Mouse (Mus musculus) lung, postnatal 25 days (tissue): ENCODE data around the gene Disp1.

Experiments
- DNase-seq: peaks from one replicate; pipeline ENCODE4 v3.0.0; 2022; ENCODE audit warnings: low spot score

The Disp1 gene

DNA sequence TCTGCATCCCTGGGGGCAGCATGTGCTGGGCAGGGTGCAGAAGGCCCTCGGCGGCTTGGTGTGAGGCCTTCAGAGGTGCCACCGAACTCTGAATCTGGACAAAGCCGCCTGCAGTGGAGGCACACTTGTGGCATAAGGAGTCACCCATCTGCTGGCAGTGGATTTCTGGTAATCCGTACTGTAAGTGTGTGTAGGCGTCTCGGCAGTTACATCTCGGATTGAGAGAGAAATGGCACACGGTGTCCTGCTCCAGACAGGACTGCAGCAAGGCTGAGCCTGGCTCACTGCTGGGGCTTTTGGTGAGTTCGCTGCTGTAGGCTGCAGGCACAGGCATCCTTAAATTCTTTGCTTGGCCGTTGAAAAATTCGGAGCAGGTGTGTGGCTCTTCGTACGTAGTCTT lies 134.5 kb downstream of the Disp1 start:
- no peak for DNase-seq

DNA sequence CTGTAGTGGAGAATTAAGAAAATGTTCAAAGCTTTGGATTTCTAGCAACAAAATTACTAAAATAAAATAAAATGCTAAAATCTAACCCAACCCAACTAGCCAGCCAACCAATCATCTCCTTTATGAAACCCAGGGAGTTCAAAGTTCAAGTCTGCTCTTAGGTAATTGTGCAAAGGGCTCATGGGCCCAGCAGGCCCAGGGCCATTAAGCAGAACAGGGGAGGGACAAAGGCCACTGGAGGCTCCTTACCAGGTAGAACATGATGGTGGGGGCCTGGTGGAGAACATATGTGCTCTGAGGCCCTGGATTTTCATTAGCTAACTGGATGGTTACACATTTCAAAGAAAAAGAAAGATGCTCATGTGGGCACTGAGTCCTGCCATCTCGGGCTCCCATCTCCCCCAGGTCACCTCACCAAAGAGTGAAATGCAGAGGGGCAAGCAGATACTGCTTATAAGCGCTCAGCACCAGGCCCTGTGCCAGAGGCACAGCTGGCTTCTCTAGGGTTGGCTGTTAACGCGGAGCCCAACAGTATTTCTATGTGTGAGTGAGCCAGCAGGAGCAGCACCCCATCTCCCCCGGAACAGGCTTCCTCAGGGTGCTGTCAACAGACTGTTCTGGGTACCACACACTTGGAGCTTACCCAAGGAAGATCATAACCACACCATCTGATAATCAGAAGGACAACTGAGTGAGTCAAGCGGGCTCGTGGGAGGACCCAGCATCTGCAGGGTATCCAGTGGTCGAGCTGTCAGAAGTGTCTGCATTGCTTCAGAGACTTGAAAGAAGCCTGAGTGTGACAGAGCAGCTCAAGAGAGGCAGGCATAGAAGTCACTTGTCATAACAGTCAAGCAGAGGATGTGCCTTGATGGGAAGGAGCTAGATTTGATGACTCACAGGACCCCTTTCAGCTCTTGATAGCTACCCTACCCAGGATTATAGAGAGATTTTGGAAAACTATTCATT lies 137.0 kb downstream of the Disp1 start:
- DNase-seq: peak; percentile 6

DNA sequence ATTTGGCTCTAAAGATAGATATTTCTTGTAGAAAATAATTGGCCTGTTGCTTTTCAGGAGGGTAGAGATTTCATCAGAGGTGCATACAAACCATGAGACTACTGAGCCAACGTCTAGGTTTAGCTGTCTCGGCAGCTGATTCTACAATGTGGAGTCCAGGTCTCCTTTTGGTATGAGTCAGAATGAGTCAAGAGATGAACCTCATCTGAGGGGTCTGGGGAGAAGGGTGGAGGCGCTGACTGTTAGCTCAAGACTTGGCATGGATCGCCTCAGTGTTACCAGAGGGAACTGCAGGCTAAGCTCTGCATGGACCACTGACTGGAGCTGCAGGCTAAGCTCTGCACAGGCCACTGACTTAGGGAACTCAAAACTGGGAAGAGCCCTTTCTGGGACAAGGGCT lies 138.9 kb downstream of the Disp1 start:
- no peak for DNase-seq

DNA sequence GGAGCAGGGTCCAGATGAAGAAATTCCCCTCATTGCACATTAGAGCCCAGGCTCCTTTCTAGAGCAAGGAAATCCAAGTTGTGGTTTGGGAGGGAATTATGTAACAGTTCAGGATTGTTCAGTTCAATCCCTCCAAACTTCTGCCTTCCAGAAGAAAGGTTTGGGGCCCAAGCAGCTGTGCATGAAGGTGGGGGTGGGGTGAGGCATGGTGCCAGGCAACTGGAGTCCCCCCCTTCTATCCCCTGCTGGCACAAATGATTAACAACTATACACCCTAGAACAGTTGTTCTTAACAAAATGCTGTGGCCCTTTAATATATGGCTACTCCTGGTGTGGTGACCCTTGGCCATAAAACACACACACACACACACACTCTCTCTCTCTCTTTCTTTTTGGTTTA lies 140.2 kb downstream of the Disp1 start:
- DNase-seq: no peak

DNA sequence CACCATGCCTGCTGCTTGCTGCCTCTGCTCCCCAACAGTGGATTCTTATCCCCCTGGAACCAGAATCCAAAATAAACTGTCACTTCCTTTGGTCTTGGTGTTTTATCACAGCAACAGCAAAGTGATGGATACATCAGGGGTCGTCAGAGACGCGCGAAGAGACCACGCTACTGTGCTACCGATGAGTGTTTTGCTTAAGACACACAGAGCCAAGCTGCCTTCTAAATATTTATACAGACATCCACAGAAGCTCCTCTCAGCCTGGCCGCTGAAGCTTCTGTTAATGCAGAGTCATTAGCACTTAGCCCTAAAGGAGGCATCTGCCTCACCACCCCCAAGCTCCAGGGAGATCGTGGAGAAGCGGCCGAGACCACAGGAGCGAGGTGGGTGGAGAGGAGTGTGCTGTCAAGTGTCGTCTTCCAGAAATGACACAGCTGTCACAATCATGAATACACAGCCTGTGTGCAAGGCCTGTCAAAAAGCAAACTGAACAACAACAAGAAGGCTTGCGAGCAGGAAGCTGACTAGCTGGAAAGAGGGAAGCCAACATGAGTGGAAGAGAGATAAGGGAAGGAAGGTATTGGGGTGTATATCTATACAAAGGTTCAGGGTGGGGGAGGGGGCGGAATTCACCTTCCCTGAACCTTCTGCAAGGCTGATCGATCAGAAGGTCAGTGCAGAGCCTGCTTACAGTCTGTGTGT lies 146.1 kb downstream of the Disp1 start:
- no peak for DNase-seq

DNA sequence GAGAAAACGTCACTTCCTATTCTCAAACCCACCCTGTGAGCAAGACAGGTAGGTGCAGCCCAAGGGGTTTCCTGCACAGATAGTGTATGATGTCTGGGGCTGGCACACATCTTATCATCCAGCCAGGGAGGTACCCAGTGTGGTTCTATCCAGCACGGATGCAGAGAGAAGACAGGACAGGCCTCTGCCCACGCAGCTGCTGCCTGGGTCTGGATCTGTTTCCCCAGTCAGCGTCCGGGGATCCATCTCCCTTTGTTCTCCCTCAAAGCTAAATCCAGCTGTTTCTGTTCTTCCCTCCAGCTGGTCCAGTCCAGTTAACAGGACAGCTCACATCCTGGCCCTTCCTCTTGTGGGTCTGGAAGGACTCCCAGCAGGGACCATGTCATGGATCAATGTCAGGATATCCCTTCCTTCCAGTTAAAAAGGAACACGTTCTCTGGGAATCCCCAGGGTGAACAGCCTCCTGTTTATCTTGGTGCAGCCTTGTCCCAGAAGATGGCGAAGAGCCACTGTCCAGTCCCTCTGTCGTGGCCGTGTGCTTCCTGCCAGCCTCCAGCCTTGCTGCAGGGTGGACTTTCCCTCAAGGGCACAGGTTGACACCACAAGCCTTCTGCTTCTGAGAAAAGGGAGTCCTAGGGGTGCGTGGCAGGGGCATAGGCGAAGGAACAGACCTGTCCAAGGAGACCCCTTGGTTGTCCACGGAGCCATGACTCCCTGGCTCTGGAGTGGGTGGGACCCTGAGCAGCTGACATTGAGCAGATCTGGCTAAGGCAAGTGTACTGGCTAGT lies 148.9 kb downstream of the Disp1 start:
- peak; percentile 69 for DNase-seq

DNA sequence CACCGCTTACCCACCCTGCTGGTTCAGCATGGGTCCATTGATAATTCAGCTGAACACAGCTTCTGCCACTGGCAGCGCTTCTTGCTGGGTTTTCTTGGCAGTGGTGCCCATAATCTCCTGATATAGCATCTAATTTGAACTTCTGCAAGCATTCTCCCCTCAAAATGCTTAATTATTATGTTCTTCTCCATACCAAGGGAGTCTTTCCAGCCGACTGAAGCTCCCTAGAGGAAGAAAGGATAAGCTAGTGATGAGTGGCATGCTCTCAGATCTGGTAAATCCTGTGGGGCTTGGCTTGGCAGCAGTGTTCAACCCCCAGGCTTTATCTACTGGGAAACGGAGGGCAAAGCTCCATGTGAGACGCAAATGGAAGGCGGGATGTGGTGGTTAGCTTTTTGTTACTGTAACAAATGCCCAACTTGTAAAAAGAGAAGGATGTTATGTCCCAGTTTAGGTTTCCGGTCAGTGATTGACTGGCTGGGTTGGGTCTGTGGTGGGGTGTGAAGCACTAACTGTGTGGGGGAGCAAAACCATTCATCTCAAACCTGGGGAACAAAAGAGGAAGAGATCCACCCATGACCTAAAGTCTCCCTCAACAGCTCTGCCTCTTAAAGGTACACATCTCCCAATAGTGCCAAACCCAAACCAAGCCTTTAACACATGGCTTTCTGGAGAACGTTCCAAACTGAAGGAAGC lies 151.2 kb downstream of the Disp1 start:
- DNase-seq: no peak

DNA sequence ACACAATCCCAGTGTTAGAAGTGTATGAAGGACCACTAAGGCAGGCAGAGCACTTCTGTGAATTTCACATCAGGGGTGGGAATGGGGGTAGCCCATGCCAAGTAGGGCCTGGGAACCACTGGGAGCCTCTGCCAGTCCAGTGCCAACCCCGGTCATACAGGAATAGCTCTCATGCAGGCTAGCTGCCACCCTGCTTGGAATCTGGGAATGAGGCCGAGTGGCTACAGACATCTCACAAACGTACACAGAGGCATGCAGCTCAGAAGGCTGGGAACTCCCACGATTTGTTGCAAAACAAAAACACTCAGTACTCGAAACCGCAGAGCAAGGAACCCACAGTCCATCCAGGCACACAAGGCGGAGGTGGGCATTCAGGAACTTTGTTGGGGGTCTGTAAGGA lies 153.5 kb downstream of the Disp1 start:
- DNase-seq: no peak

DNA sequence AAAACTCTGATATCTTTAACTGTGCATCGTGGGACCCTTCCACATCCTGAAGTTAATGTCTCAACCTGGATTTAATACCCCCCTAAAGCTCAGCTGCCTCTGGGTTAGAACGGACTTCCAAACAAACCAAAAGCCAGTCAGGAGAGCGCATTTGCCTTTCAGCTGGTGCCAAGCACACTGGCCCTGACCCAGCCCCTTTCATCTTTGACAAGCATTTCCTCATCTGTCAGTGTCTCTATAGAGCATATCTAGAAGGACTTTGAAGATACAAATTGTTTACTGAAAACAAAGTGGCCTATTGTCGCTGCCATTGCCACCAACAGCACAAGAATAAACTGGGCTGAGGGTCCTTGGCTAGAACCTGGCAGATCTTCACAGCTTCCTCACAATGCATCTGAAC lies 154.3 kb downstream of the Disp1 start:
- DNase-seq: no peak

DNA sequence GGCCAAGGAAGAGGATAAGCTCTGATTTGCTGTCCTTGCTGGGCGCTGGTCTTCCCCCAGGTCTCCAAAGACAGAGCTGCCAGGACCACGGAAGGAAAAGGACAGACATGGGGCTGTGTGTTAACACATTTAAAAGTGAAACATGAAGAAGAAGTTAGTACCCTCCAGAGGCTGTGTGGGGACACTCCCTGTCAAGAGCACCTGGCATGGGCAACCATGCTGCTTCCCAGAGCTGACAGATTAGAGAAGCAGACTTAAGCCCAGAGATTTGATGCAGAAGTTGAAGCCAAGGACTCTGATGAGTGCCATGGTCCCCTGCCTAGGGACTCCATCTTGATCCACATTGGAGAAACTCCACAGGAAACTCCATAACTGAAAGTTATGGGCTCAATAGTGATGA lies 160.7 kb downstream of the Disp1 start:
- no peak for DNase-seq

DNA sequence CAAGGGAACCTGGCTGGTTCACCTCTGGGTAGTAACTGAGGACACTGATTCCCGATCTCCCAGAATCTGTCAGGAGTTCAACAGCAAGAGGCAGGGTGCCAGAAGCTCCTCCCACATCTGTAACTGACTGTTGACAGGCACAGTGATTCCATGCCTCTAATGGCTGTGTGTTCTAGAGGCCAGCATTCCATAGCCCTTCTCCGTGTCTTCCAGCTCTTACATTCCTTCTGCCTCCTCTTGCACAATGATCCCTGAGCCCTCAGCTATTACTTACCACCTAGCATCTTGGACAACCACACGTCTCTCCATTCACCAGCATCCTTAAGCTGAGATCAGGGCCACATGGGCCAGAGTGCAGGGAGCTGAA lies 165.1 kb downstream of the Disp1 start:
- DNase-seq: peak; percentile 39

DNA sequence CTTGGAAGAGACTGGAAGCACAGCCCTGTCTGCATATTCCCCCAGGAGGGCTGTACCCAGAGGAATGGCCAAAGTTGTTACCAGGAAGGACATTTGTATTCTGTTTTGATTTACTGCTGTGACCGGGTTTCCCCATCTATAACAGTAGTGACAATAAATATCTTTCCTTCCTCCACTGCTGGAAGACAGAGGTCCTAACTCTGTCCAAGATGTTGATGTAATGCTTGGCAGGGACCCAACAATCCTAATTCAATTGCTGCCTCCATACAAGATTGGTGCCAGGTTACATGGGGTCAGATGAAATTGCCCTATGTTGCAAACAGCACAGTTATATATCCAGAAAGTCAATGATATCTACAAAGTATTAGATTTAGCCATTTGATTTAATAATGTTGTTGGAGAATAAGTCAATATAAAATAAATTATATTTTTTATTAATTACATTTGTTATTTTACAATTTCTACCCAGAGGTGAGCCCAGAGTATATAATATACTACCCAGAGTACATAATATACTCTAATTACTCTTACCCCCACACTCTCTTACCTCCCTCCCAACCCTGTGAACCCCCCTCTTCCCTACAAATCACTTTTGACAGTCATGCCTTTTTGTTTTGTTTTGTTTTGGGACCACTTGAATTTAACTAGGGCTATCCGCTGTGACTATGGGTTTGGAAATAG lies 165.6 kb downstream of the Disp1 start:
- DNase-seq: peak; percentile 72

DNA sequence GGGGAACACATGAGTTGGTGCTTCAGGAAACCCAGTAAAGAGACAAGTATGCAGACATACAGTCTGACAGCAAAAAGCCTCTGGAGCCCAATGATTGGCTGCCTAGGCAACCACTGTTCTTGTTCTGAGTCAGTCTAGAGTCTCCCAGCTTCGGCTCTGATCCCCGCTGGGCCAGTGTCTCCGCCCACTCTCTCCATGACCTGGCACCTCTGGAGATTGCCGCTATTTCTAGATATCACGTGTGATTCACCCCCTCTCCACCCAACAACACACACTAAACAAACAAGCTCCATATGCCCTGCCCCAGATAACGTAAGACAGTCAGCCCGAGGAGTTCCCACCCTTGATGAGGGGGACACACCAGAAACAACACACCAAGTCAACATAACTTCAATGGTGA lies 168.7 kb downstream of the Disp1 start:
- peak; percentile 10 for DNase-seq

DNA sequence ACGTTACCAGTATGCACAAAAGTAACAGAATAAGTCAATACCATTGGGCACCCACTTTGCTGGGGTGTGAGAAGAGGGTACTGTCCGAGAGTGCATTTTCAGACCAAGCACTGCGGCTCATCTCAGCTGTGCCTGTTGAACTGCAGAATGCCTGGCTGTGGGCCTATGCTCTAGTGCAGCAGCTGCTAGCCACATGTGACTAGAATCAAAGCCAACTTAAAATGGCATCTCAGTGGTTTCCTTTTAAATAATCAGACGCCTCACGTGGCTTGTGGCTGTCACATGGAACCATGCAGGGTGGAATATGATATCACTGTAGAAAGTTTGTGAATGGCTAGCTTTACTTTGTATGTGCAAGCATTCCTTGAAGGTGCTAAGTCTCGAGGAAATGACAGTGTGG lies 172.0 kb downstream of the Disp1 start:
- peak; percentile 15 for DNase-seq

DNA sequence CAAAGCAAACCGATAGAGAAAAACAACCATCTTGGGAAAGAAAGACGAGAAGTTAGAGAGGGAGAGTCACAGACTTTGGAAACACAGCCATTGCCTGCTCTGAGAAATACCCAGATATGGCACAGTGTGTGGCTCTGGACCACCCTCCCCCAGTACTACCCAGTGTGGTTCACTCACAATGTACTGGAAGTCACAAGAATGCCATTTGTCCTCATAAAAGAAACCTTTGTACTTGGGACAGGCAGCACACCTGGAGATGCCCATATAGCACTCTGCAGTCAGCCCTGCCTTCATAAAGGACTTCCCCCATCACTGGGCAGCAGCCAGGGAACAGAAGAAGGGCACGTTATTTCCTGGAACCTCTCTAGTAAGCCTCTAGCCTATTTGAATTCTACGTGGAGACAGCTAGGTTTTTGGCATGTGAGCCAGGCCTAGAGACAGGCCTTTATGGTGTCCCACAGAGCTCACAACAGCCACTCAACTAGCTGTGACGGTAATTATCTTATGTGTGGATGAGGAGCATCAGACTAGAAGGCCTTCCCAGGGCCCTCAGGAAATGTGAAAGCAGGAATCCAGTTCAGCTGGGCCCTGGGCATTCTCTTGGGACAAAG lies 173.3 kb downstream of the Disp1 start:
- no peak for DNase-seq

DNA sequence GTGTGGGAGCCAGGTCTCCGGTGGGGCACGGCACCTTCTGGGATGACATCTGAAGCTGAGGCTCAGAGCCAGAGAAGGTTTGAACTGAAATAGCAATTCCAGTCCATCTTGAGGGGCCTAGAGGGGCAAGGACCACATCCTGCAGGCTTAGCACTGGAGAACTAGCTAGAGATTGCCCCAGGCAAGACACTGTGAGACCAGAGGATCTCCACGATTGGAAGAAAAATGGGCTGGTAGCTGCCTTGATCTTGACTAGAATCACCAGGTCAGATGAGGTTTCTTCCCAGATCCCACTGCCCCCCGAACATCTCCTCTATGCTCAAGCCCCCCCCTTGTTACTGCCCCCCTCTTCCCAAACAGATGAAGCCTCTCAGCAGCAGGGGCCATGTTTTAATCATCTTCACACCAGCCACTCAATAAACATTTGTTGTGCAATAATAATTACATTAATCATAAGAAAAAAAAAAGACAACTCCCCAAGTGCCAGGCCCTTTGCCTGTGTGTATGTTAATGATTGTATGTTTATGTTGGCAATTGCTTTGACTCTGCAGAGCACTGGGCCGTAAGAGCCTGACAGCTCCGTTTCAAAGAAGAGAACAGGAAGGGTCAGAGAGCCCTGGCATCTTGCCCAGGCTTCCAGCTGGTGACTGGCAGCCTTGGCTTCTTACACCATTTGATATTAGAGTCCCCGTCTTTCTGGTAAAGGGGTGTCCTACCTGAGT lies 174.0 kb downstream of the Disp1 start:
- DNase-seq: peak; percentile 60

DNA sequence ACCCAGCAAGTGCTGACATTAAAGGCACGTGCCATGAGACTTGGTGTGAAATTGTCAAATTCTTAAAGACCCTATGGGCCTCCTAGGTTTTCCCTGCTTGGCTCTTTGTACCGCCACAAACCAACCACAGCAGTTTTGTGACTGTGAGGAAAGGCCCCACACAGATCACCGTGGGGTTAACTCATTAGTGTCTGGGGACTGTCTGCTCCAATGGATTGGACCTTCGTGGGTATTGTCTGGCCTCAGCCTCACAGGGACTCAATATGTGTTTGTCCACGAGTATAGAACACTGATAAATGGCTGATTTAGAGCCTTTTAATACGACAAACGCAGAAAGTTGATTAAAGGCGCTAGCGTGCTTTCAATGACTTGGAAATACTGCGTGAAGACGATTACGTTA lies 175.2 kb downstream of the Disp1 start:
- DNase-seq: no peak

DNA sequence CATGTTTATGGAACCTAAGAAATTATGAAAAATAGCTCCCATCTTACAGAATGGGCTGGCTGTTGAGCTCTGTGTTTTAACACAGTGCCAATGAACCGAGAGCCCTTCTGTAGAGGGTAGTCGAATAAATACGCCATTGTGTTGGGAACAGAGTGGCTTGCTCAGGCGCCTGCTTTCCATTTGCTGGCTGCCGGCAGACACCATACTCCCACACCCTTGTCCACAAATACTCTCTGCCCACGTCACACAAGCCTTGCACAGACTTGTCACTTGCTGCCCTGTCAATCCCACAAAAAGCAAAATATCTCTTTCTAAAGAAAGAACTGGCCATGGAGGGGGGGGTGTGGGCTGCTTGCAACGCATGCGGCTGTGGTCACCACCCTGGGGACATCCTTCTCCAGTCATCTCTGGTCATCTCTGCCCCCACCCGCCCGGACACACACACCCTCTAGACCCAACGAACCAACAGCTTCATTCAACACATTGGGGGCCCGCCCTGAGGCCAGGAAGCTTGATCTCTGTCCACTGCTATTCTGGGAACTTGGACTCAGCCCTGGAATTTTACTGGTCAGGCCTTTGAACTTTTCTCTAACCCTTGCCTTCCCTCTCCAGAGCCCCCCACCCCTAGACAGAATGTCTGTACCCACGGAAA lies 178.0 kb downstream of the Disp1 start:
- peak; percentile 22 for DNase-seq

DNA sequence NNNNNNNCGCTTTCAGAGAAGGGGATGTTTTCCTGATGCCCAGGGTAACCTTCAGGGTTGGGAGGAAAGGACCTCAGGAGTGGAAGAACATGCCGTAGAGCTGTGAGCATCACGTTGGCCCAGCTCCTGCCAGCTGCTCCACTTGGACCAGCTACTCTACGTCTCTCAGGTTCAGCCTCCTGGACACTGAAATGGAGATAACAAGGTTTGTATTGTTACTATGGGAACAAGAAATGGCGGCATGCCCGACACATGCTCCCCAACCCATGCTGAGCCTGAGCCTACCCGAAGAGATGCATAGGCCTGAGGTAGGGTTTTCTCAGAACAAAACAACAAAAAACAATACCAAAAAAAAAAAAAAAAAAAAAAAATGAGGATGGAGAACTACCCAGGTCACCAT lies 179.6 kb downstream of the Disp1 start:
- DNase-seq: peak; percentile 9
